Mouse (Mus musculus) ES-CJ7 (cell line): ENCODE results near the gene Tyms.
A peak's percentile ranks its signal among the peaks of the same experiment; 100 is the strongest.
"Not testable (repeated sequence)": the region's sequence is repeated elsewhere in the genome, so short reads cannot be mapped to it uniquely, and the experiment has no call there.

Source experiments
- DNase-seq: peaks from one replicate; pipeline ENCODE4 v3.0.0; 2011; ENCODE audit warnings: low read depth, low spot score

Tyms gene

DNA sequence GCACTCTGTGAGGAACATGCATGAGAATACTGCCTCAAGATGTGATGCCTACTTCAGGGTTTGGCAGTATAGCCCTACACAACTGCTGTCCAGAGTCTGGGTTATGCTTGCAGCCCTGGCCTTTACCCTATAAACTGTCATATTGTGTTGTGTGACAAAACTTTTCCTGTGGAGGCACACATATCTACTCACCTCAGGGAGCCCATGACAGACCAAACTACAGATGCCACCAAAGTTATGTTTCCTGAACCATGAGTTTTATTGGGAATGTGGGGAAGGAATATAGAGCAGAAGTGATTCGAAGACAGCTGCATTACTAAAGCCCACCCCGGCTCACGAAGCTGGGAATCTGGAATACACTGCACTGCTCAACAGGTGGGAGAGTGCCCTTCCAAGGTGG lies 29.9 kb upstream of the Tyms start:
- DNase-seq, result no peak

DNA sequence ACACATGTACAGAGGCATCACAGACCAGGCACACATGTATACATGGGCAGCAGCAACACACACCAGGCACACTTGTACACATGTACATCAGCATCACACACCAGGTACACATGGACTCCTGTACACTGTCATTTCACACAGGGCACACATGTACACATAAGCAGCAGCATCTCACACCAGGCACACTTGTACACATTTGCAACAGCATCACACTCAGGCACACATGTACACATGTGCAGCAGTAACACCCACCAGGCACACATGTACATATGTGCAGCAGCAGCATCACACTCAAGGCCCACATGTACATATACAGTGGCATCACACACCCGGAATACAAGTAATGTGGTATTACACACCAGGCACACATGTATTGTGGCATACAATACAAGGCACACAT lies 24.8 kb upstream of the Tyms start:
- DNase-seq, result no peak

DNA sequence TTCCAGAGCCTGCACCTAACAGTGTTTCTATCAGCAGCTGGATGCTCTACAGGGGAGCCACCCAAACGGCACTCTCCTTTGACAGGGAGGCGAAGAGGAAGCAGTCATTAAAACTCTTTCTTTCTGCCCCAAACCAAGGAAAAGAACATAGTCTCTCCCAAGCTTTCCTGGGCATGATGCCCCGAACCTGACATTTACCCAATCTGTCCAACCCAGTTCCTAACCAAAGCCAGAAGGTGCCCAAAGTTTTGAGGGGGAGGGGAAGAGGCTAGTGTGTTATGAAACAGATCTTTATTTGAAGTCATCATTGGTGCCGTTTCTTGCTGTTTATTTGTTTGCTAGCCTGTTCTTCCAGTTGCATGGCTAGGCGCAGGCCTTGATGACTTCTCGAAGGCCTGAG lies 22.3 kb upstream of the Tyms start:
- DNase-seq, result no peak

DNA sequence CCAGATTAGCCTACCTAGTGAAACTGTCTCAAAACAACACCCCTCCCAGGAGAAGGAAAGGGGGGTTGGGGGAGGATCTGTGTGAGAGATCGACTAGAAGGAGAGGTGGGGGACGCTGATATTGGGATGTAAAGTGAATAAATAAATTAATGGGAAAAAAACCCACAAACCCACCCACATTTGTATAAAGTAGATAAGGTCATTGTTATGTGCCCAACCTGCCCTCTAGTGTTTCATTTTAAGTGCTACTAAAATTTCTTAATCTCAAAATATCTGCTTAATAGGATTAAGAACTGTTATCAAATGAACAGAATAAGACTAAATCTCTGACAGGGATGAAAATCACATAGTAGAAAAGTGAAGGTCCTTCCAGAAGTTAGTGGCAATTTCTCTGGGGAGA lies 21.0 kb upstream of the Tyms start:
- no peak for DNase-seq

DNA sequence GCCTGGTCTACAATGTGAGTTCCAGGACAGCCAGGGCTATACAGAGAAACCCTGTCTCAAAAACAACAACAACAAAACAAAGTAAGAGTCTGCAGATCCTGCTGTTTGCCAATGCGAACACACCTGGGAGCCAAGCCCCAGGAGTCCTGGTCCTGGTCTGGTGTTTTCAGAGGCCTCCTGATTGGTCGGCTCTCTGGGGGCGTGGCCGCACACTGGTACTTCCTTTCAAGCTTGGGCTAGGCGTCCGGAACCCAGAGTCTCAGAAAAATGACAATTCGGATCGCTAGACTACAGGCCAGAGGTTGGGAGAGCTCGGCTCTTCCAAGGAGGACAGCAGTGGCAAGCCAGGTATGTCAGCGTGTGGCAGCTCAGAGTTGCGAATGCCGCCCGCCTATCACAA lies 19.3 kb upstream of the Tyms start:
- DNase-seq, result peak; percentile 76

DNA sequence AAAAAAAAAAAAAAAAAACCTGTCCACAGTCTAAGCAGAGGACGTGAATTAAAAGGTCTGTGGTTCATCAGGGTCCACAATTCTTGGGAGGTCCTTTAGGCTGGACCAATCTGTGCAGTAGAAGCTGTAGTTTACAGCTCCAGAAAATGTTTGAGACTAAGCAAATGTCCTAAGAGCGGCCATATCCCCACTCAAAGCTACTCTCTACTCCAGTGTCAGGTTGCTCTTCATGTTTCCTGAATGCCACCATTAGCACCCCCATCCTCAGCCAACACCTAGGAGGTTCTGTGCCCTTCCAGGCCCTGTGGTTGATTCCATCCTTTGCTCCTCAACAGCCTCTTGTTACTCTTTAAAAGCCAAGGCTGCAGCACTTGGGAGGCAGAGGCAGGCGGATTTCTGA lies 1.0 kb downstream of the Tyms start:
- DNase-seq, result no peak

DNA sequence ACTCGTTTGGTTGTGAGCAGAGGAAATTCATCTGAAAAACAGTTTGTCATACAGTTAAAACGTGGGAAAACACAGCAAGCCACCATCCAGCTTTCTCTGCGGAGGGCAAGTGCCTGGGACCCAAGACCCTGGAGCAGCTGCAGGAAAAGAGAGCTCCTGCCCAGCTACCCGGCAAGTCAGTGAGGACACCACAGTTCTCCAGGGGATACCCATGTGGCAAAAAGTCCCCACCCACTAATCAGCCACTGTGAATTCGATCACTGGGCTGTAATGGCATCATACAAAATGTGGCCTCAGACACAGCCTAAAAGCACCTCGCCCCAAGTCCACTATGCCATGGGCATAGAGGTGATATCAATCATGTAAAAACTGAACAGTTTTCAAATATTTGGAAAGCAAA lies 1.7 kb downstream of the Tyms start:
- no peak for DNase-seq

DNA sequence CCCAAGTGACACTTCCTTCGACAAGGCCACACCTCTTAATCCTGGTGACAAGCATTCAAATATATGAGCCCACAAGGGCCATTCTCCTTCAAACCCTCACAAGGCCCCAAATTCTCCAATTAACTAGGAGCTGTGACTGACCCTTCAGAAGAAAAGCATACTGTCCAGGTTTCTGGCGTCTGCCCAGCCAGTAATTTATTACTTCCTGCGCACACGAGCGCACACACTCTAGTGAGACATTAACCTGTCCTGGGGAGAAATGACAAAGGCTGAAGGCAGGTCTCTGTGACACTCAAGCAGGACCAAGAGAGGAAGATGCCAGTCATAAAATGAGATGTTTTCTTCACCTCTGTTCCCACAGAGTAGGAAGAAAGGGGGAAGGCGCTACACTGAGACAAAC lies 5.7 kb downstream of the Tyms start:
- no peak for DNase-seq

DNA sequence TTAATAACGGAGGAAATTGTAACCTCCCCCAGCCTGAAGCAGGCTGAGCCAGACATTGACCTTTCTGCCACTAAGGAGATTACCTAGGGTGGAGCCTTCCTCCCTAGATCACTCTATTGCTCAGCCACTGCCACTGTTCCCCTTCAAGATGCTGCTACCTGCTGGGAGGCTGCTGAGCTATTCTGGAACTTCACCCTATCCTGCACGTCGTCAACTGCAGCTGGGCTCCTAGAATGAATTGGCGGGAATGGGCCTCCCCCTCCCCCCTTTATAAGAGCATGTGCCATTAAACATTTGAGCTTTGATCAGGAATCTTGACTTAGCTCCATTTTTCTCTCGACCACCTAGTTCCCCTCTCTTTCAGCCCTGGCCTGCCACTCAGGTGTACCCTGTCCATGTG lies 13.8 kb downstream of the Tyms start:
- peak; percentile 87 for DNase-seq

DNA sequence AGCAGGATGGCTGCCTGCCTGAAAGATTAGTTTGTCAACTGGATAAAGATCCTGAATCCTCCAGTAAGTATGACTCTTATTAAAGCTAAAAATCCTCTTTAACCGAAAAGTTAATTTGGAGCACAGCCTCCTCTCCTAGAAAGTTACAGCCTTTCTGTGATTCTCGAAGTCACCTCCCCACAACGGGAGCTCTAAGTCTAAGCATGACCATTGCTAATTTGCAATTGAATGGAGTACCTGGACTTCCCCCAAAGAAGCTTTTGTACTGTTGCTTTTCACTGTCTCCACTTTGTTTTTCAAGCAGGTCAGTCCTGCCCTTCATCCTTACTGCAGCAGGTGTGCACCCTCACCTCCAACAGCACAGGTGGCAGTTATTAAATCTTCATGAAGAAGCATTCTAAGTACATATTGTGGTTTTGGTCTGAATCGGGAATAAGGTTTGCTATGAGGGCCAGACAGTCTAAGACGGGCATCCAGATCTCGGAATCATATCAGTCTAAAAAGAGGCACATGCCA lies 15.1 kb downstream of the Tyms start:
- peak; percentile 77 for DNase-seq

DNA sequence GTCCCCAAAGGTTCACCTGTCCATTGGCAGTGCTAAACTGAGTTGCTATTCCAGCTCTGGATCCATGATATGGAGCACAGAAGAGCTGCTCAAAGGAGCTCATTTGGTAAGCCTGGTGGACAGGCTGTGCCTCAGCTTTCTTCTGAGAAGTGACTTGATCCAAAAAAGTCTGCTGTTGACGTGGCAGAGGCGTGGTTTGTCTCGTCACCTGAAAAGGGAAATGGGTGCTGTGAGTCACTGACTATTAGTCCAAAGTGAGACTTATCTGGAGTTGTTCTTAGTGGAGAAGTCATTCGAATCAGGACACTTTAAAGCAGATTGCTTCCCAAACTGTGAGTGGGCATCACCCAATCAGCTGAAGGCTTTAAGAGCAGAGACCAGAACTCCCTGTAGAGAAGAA lies 33.6 kb downstream of the Tyms start:
- DNase-seq, result not testable (repeated sequence)

DNA sequence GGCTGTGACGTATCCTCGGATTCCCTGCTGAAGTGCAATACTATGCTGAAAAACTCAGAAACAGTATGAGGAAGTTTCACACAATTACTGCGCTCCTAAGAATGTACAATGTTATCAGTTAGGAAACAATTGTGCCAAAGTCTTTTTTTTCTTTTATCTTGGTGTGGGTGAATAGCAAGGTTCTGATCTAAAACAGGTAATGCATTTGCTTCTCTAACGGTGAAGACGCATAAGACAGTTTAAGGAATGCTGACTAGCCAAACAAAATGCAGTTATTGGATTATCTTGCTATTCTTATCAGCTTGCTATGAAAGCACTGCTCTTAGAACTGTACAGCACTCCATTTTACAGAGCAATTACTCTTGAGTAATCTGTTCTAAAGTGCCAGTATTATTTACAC lies 34.1 kb downstream of the Tyms start:
- DNase-seq, result not testable (repeated sequence)

DNA sequence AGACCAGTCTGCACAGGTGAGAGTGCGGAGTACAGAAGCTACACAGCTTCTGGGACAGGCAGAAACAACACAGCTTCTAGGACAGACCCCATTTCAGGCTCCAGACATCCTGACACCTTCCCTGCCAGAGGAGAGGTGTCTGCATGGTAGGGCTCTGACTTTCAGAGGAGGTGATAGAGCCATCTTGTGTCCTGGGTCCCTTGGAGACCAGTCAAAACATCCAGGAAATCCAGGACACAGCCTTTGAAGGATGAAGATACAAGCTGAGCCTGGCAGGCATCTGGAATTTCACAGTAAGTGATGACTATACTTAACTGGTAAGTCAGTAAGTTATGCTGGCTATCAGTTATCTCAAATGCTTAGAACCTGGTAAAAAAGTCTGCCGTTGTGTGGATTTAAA lies 36.3 kb downstream of the Tyms start:
- not testable (repeated sequence) for DNase-seq

DNA sequence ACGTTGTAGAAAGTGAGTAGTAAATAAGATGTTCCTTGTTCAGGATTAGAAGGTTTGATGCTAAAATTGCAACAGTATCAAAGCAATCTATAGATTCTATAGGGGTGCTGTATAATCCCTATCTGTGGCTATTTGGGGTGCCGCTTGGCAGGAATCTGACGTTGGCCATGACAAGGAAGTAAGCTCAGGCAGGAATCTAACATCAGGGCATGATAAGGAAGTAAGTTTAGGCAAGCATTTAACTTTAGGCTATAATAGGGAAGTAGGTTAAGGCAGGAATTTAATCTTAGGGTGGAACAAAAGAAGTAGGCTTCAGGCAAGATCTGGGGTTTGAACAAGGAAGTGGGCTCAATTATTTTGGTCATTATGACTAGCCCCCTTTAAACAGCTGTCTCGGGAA lies 37.6 kb downstream of the Tyms start:
- not testable (repeated sequence) for DNase-seq

DNA sequence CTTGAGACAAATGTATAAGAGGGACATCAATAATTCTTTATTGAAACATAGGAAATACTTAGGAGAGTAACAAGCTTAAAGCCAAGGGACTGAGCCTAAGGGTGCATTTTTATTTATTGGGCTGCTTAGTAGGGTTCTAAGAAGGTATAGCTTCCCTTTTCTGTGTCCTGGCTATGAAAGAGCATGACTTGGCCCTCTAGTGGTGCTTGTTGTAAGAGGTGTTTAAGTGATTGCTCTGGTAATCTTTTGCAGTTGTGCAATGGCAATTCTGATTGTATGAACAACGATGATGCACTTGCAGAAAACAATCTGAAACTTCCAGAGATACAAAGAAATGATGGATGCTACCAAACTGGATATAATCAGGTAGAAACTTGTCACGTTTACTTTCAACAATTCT lies 58.8 kb downstream of the Tyms start:
- DNase-seq, result peak; percentile 42

DNA sequence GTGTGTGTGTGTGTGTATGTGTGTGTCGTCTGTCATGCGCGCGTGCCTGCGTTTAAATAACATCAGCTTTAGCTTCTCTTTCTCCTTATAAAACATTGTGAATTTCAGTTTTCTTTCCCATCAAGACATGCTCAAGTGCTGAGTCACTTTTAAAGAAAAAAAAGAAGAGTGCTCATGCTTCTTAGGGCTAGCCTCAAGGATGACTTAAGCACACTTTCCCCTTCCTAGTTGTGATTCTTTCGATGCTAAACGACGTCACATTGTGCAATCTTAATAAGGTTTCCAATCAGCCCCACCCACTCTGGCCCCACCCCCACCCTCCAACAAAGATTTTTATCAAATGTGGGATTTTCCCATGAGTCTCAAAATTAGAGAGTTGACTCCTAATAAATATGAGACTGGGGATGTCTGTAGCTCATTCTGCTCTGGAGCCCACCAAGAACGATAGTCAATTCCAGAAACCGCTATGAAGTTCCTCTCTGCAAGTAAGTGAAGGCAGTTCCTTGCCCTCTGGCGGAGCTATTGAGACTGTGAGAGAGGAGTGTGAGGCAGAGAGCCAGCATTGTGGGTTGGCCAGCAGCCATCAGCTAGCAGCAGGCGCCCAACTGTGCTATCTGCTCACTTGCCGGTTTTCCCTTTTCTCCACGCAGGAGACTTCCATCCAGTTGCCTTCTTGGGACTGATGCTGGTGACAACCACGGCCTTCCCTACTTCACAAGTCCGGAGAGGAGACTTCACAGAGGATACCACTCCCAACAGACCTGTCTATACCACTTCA lies 60.5 kb downstream of the Tyms start, which contains the start of gene Il6:
Il6 (plus strand) TSS at position 389 of the 778 bp plus-strand sequence.
- DNase-seq, result peak; percentile 59
